Mouse (Mus musculus) adrenal gland, postnatal 10 days (tissue): ENCODE measurements at regions not wholly inside any gene's neighbourhood (a gene's known extent, or its start where the extent isn't known, plus 50 kb on each side); places are given as distances from the start of the nearest gene placed in this dataset.
"Not testable (repeated sequence)": the region's sequence is repeated elsewhere in the genome, so short reads cannot be mapped to it uniquely, and the experiment has no call there.

Source experiments
- DNase-seq: peaks from one replicate; pipeline ENCODE4 v3.0.0; 2021; ENCODE audit warnings: mixed read lengths

DNA sequence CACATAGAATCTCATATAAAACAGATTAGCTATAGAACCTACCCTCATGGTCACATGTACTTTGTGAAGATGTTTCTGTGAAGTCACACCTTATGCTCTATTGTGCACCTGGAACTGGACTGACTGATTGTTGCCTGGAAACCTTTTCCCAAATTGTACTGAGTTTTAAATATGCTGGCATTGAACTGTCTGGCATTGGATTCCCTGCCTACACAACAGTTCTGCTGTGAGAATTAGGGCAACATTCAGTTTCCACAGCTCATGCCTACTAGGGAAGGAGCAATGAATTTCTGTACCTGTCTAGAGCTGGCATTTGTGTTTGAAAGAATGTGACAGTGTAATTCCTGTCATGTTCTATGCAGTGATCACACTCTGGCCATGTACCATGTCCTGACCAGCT, 60.4 kb upstream of the Poc5 start:
- DNase-seq, result no peak

DNA sequence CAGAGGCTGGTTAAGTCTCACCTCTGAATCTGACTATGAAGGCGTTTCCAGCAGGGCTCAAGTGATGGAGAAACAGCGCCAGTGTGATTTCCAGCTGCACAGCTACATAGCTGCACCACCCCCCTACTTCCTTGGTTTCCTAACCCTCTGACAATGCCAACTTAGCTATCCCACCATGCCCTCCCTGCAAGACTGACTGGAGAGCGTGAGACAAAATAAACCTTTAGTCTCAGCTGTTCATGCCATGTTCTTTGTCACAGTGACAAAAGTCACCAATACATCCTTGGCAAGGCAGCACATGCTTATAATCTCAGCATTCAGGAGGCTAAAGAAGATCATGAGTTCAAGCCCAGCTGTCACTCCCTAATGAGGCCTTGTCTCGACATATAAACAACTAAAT, 63.5 kb upstream of the Poc5 start:
- DNase-seq, result no peak

DNA sequence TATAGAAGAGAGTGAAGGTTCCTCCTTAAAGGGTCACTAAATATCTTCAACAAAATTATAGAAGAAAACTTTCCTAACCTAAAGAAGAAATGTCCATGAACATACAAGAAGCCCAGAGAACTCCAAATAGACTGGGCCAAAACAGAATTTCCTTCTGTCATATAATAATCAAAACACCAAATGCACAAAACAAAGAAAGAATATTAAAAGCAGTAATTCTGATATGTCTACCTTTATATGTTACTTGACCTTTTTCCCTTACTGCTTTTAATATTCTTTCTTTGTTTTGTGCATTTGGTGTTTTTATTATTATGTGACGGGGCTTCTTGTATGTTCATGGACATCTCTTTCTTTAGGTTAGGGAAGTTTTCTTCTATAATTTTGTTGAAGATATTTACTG, 70.9 kb upstream of the Poc5 start:
- DNase-seq, result not testable (repeated sequence)

DNA sequence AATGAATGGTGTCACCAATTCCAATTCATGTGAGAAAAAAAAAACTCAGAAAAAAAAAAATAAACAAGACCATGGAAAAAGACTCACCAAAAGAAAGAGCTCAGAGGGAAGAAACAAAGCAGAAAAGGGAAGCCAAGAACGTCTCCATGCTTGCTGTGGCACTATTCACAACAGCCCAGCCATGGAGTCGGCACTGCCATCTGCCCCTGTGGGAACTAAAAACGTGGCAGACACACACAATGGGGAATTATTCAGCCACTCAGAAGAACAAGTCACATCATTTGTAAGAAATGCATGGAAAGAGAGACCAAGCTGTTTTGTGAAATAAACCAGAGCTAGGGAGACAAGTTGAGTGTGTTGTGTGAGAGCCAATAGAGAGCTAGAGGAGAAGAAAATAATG, 74.9 kb upstream of the Poc5 start:
- DNase-seq, result no peak

DNA sequence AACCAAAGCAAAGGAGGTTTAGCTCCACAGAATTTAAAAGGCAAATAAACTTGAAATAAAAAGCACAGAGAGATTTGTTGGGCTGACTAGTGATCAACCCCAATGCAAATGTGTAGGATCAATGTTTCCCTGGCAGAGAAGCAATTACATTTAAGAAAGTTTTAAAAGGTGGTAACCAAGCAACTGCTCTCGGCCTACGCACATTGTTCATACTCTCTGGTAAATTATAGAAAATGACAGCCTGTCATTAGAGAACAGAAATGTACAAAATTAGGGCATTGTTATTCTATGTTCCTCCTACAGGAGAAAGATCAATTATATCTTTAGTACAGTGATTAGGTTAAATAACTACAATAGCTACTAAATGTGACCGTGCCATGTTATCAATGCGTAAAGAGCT, 85.6 kb upstream of the Poc5 start:
- DNase-seq, result no peak

DNA sequence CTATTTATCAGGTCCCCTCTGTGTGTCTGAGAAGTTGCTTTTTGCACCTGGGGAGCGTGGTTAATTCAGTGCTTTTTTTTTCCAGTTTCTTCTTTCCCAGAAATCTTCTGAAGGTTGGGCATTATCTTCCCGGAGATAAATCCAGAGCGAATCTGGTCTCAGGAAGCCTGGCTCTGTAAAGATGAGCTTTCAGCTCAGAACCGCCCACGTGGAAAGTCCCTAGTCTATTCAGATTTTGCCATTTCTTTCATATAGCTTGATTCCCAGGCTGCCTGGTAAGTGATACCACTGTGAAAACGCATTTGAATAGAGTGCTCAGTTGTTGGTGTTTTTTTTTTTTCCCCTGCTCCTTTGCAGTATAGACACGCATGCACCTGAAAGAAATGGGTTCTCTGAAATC, 100.3 kb upstream of the Poc5 start:
- DNase-seq, result no peak

DNA sequence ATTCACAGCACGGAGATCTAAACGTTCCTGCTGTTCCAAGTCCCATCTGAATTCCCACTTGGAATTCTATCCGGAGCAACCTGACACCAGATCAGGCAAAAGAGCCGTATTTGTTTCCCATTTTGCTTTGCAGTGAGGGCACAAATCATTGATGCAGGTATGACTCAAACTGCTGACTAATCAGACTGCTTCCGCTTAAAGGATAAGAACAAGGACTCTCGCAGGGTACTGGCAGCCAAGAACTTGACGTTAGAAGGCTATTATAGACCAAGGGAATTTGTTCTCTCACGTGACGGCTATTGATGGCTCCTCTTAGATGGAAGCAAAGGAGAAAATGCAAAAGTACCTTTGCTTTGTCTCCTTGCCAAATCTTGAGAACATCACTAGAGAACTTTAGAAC, 118.1 kb upstream of the Poc5 start:
- DNase-seq, result peak; percentile 26

DNA sequence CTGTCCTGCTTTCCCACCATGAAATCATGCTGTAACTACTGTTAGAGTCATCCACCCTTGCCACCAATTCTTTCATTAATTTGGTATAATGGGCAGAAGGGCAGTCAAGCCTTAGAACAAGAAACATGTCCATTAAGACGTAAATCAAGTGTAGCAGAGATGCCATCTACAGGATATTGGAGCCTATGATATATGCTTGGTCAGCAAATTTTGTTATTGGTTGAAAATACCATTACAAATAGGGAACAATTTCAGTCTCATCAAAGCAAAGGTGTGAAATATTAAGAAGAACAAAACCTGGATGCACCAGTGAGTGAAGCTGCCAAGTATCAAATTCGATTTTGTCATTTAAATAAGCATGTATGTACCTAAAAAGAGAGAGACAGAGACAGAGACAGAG, 123.6 kb upstream of the Sv2c start:
- no peak for DNase-seq

DNA sequence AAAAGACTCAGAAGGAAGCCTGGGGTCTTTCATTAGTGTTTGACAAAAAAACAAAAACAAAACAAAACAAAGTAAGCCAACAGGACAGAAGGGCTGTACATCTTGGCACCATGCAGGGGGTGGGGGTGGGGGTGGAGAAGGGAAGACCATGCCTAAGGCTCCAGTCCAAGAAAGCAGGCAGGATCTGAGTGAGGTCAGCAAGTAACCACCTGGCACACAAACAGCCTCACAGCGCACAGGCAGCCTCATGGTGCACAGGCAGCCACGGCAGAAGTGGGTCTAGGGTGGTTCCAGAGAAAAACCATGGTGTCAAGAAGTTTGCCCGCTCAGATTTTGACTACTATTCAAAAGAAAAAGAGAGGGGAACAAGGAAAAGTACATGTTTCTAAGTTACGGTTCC, 122.0 kb upstream of the Sv2c start:
- no peak for DNase-seq

DNA sequence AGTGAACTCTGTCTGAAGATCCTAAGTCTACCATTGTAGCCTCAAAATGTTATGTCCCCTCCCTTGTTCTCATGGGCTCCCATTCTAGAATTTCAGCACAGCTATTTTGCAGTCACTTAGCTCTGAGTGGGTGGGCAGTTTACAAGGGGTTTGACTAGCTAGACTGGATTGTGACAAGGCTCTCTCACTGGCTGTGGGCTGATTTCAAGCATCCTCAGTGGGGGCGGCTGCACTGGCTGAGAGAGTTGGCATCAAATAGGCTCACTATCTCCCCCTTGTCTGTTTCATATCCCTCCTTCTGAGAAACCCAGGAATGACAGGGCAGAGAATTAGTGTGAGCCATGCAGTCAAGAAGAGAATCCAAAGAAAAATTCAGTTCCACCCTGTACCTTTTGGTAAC, 88.4 kb upstream of the Sv2c start:
- no peak for DNase-seq

DNA sequence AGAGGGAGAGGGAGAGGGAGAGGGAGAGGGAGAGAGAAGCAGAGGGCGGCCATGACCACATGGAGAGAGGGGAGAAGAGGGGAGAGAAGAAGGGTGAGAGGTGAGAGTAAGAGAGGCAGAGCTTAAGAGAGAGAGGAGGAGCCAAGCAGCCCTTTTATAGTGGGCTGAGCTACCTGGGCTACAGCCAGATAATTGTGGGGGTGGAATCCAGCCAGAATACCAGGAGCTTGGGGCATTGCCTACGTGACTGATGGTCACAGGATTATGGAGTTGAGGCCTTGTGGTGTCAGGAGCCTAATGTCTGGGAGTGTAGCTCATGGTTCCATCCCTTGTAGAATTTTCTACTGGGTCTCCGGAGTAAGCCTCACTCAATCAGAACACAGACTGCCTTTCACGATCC, 83.1 kb upstream of the Sv2c start:
- DNase-seq, result no peak

DNA sequence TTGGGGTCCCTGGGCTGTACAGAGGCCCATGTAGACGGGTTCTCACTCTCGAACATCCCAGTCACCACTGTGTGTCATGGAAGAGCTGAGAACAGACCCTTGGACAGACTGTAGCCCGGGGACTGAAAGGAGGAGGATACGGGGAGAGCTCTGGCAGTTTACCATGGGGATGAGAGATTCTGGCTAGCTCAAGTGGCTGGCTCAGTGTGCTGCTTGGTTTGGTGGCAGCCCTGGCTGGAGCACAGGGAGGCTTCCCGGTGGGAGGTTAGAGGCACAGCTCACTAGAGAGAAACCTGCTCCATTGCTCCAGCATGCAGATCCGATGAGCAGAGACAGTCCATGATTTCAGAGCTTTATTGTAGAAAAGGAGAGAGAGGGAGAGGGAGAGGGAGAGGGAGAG, 82.7 kb upstream of the Sv2c start:
- no peak for DNase-seq

DNA sequence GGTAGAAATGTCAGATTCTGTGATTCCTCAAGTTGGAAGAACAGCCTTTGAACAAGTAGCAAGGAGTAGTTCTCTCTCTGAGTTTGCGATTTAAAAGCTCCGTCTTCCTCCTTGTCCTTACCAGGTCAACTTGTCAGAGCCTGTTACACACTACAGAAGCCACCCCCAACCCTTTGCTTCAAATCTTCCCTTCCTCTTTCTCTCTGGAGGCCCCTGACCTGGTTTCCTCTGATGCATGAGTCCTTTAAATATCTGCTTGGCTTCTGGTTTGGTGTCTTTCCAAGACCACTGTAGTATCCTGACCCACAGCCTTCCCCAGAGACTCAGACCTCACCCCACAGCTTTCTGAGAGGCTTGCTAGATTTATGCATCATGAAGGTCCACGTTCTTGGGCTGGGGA, 73.7 kb upstream of the Sv2c start:
- DNase-seq, result no peak

DNA sequence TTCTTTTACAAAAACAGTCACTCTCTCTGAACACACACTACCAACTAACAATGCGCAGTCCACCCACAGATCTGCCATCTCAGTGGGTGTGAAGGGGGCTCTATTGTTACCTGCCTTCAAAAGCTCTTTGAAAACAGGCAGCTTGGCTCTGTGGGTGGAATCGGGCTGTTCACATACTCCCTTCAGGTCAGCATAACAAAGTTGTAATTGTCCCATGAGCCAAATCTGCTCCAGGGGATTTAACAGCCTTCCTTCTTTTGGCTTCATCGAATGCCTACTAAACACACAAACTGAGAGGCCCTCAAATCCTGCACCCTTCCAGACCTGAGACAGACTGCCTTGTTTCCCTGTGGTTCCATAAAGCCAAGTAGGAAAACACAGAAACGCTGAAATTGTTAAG, 56.2 kb upstream of the Sv2c start:
- DNase-seq, result no peak
